Mouse (Mus musculus): ENCODE measurements at regions not wholly inside any gene's neighbourhood (a gene's known extent, or its start where the extent isn't known, plus 50 kb on each side); places are given as distances from the start of the nearest gene placed in this dataset.
"Not testable (repeated sequence)": the region's sequence is repeated elsewhere in the genome, so short reads cannot be mapped to it uniquely, and the experiment has no call there.

GRCm38 (mm10) chr3:37816781-37817433, 92.6 kb upstream of the Gm5148 start:
- no peak for DNase-seq

GRCm38 (mm10) chr3:37815771-37816170, 91.5 kb upstream of the Gm5148 start:
- DNase-seq, result no peak

GRCm38 (mm10) chr3:37812936-37813335, 88.6 kb upstream of the Gm5148 start:
- DNase-seq, result no peak

- no peak for DNase-seq
These were observed 87.1 kb upstream of the Gm5148 start for GRCm38 (mm10) chr3:37811429-37811828.

- no peak for DNase-seq
These were observed 86.5 kb upstream of the Gm5148 start for GRCm38 (mm10) chr3:37810763-37811162.

- peak; percentile 19 for DNase-seq
These were observed 81.5 kb upstream of the Gm5148 start for GRCm38 (mm10) chr3:37805805-37806148.

GRCm38 (mm10) chr3:37804941-37805804, 80.9 kb upstream of the Gm5148 start:
- DNase-seq, result no peak

- no peak for DNase-seq
These were observed 80.0 kb upstream of the Gm5148 start for GRCm38 (mm10) chr3:37804261-37804660.

- not testable (repeated sequence) for DNase-seq
These were observed 79.5 kb upstream of the Gm5148 start for GRCm38 (mm10) chr3:37803781-37804180.

- DNase-seq, result no peak
These were observed 77.3 kb upstream of the Gm5148 start for GRCm38 (mm10) chr3:37801551-37801950.

GRCm38 (mm10) chr3:37799809-37800208, 75.5 kb upstream of the Gm5148 start:
- no peak for DNase-seq

- no peak for DNase-seq
These were observed 65.4 kb upstream of the Gm5148 start for GRCm38 (mm10) chr3:37789711-37790110.

GRCm38 (mm10) chr3:37789143-37789697, 64.9 kb upstream of the Gm5148 start:
- DNase-seq, result no peak

GRCm38 (mm10) chr3:37788366-37788765, 64.1 kb upstream of the Gm5148 start:
- DNase-seq, result no peak

- DNase-seq, result no peak
These were observed 62.5 kb upstream of the Gm5148 start for GRCm38 (mm10) chr3:37786792-37787191.

- DNase-seq, result no peak
These were observed 56.8 kb upstream of the Gm5148 start for GRCm38 (mm10) chr3:37781086-37781485.

- DNase-seq, result no peak
These were observed 55.7 kb upstream of the Gm5148 start for GRCm38 (mm10) chr3:37779867-37780475.

- DNase-seq, result no peak
These were observed 54.1 kb upstream of the Gm5148 start for GRCm38 (mm10) chr3:37778386-37778785.

- DNase-seq, result no peak
These were observed 51.9 kb upstream of the Gm5148 start for GRCm38 (mm10) chr3:37776224-37776623.
